Mouse (Mus musculus) heart, postnatal 36 days (tissue): ENCODE measurements around the gene Tlr12. TPM values are rescaled to one million over a fixed set of nuclear protein-coding genes. Genes with fewer than 3 reads are reported as not detected.

Source experiments
- total RNA-seq, 2 experiments: library from RNA; stranded (reverse); gene quantifications; 2 replicates each; pipeline ENCODE4 v1.2.3; 2021

Tlr12 gene
- total RNA-seq, 2 experiments from 2014 or later: 0.11 to 0.56 TPM

Other genes starting within 250 kb of the Tlr12 start
- gene Zscan20, start 8.5 kb downstream of the Tlr12 start, total RNA-seq: 1 to 10 TPM; 4.0 to 5.6 TPM
- gene Phc2, start 36.1 kb upstream of the Tlr12 start, total RNA-seq: 10 to 100 TPM; 32.2 to 45.7 TPM
- under 1 TPM in 1 of 2 experiments, not detected in 1; 0.08 TPM for gene A3galt2, start 136.7 kb upstream of the Tlr12 start, total RNA-seq
- gene Zfp362, start 187.4 kb upstream of the Tlr12 start, total RNA-seq: 10 to 100 TPM; 12.5 to 14.3 TPM